Mouse (Mus musculus) MEL (cell line): Measurements from ENCODE around the gene Dupd1. TPM values are rescaled to one million over a fixed set of nuclear protein-coding genes. Genes with fewer than 3 reads are reported as not detected.

Experiments used
- DNase-seq: peaks from one replicate; pipeline ENCODE4 v3.0.0; 2011; ENCODE audit warnings: low read depth, low spot score
- H3K27ac ChIP-seq: 2 replicates; pipeline ENCODE4 v1.5.1; 2012; ENCODE audit warnings: low read depth, mild to moderate bottlenecking, control low read depth, low read length, moderate library complexity; ENCODE audit not compliant: control insufficient read depth
- H3K27me3 ChIP-seq, 2 experiments: fragments of 150-350 bp in 1 of 2; sonication (generic) in 1 of 2; 2 replicates each; pipeline ENCODE4 v1.6.1; 2012; ENCODE audit warnings: low read length in 2 of 2, mild to moderate bottlenecking in 2 of 2, improper control_type of control experiment in 1 of 2, moderate library complexity in 1 of 2; ENCODE audit not compliant: insufficient read depth in 2 of 2, control insufficient read depth in 1 of 2
- H3K36me3 ChIP-seq, 2 experiments: 2 replicates each; pipeline ENCODE4 v1.6.1; 2012 to 2014; ENCODE audit warnings: low read length in 2 of 2, improper control_type of control experiment in 1 of 2, inconsistent platforms in 1 of 2, mild to moderate bottlenecking in 1 of 2; ENCODE audit not compliant: insufficient read depth in 2 of 2, control insufficient read depth in 1 of 2
- H3K4me1 ChIP-seq, 2 experiments: fragments of 150-350 bp in 1 of 2; sonication (generic) in 1 of 2; 2 replicates each; pipeline ENCODE4 v1.6.1; 2012; ENCODE audit warnings: low read length in 2 of 2, improper control_type of control experiment in 1 of 2, mild to moderate bottlenecking in 1 of 2; ENCODE audit not compliant: insufficient read depth in 2 of 2, control insufficient read depth in 1 of 2
- H3K4me3 ChIP-seq, 2 experiments: fragments of 150-350 bp in 1 of 2; sonication (generic) in 1 of 2; 2 replicates each; pipeline ENCODE4 v1.5.1; 2012; ENCODE audit warnings: low read depth in 2 of 2, low read length in 2 of 2, mild to moderate bottlenecking in 2 of 2, moderate library complexity in 2 of 2, control low read depth in 1 of 2, improper control_type of control experiment in 1 of 2; ENCODE audit not compliant: control insufficient read depth in 1 of 2, insufficient read depth in 1 of 2
- H3K79me2 ChIP-seq: 2 replicates; pipeline ENCODE4 v1.6.1; 2012; ENCODE audit warnings: mild to moderate bottlenecking, low read length, moderate library complexity; ENCODE audit not compliant: control insufficient read depth, poor library complexity, insufficient read depth
- H3K9ac ChIP-seq: 2 replicates; pipeline ENCODE4 v1.6.1; 2012; ENCODE audit warnings: low read depth, mild to moderate bottlenecking, control low read depth, low read length, moderate library complexity; ENCODE audit not compliant: control insufficient read depth, poor library complexity, severe bottlenecking
- H3K9me3 ChIP-seq: fragments of 150-350 bp; sonication (generic); replicated peaks from 2 replicates; pipeline ENCODE4 v1.6.1; 2012; ENCODE audit warnings: mild to moderate bottlenecking, low read length, improper control_type of control experiment, moderate library complexity; ENCODE audit not compliant: insufficient read depth
- BHLHE40 ChIP-seq: IDR thresholded peaks from 2 replicates; pipeline ENCODE4 v1.6.1; 2012; ENCODE audit warnings: low read depth, mild to moderate bottlenecking, inconsistent platforms, low read length, improper control_type of control experiment, borderline replicate concordance
- CHD1 ChIP-seq: IDR thresholded peaks from 2 replicates; pipeline ENCODE4 v1.6.1; 2012; ENCODE audit warnings: low read depth, mild to moderate bottlenecking, inconsistent platforms, low read length, improper control_type of control experiment
- CHD2 ChIP-seq: IDR thresholded peaks from 2 replicates; pipeline ENCODE4 v1.6.1; 2011; ENCODE audit warnings: low read length, improper control_type of control experiment
- CTCF ChIP-seq, 3 experiments: IDR thresholded peaks in 2 of 3; conservative IDR thresholded peaks in 1 of 3; 2 replicates each; pipeline ENCODE4 v1.5.1; 2011 to 2012; ENCODE audit warnings: low read length in 3 of 3, low read depth in 2 of 3, mild to moderate bottlenecking in 2 of 3, improper control_type of control experiment in 1 of 3, inconsistent platforms in 1 of 3, mixed read lengths in 1 of 3, moderate library complexity in 1 of 3; ENCODE audit not compliant: control insufficient read depth in 1 of 3, insufficient read depth in 1 of 3, poor library complexity in 1 of 3, severe bottlenecking in 1 of 3
- E2F4 ChIP-seq: IDR thresholded peaks from 2 replicates; pipeline ENCODE4 v1.6.1; 2011; ENCODE audit warnings: low read depth, low read length, improper control_type of control experiment, borderline replicate concordance
- ELF1 ChIP-seq: IDR thresholded peaks from 2 replicates; pipeline ENCODE4 v1.6.1; 2014; ENCODE audit warnings: low read depth, mild to moderate bottlenecking, inconsistent platforms, low read length, improper control_type of control experiment, moderate library complexity
- EP300 ChIP-seq, 2 experiments: IDR thresholded peaks; 2 replicates each; pipeline ENCODE4 v1.6.1; 2011; ENCODE audit warnings: improper control_type of control experiment in 2 of 2, low read length in 2 of 2, low read depth in 1 of 2, mild to moderate bottlenecking in 1 of 2
- ETS1 ChIP-seq: IDR thresholded peaks from 2 replicates; pipeline ENCODE4 v1.6.1; 2012; ENCODE audit warnings: low read depth, mild to moderate bottlenecking, inconsistent platforms, low read length, improper control_type of control experiment, moderate library complexity
- GABPA ChIP-seq: IDR thresholded peaks from 2 replicates; pipeline ENCODE4 v1.6.1; 2012; ENCODE audit warnings: low read depth, mild to moderate bottlenecking, inconsistent platforms, low read length, improper control_type of control experiment, moderate library complexity
- GATA1 ChIP-seq: IDR thresholded peaks from 2 replicates; pipeline ENCODE4 v1.6.1; 2011; ENCODE audit warnings: low read depth, low read length, improper control_type of control experiment
- HCFC1 ChIP-seq: IDR thresholded peaks from 2 replicates; pipeline ENCODE4 v1.6.1; 2012; ENCODE audit warnings: low read depth, mild to moderate bottlenecking, inconsistent platforms, low read length, improper control_type of control experiment, moderate library complexity
- JUND ChIP-seq: IDR thresholded peaks from 2 replicates; pipeline ENCODE4 v1.6.1; 2011; ENCODE audit warnings: low read depth, mild to moderate bottlenecking, improper control_type of control experiment, low read length
- MAFK ChIP-seq: IDR thresholded peaks from 2 replicates; pipeline ENCODE4 v1.6.1; 2011; ENCODE audit warnings: low read depth, mild to moderate bottlenecking, low read length, improper control_type of control experiment, borderline replicate concordance
- MAX ChIP-seq: IDR thresholded peaks from 2 replicates; pipeline ENCODE4 v1.6.1; 2011; ENCODE audit warnings: low read length, improper control_type of control experiment
- MXI1 ChIP-seq: IDR thresholded peaks from 2 replicates; pipeline ENCODE4 v1.6.1; 2011; ENCODE audit warnings: mild to moderate bottlenecking, low read depth, low read length, improper control_type of control experiment
- MYB ChIP-seq: IDR thresholded peaks from 2 replicates; pipeline ENCODE4 v1.6.1; 2011; ENCODE audit warnings: mild to moderate bottlenecking, low read depth, low read length, improper control_type of control experiment
- MYC ChIP-seq: IDR thresholded peaks from 2 replicates; pipeline ENCODE4 v1.6.1; 2011; ENCODE audit warnings: low read depth, mild to moderate bottlenecking, low read length, improper control_type of control experiment, moderate library complexity
- NELFE ChIP-seq: IDR thresholded peaks from 2 replicates; pipeline ENCODE4 v1.6.1; 2011; ENCODE audit warnings: low read depth, low read length, improper control_type of control experiment
- NRF1 ChIP-seq: IDR thresholded peaks from 2 replicates; pipeline ENCODE4 v1.6.1; 2014; ENCODE audit warnings: low read depth, mild to moderate bottlenecking, inconsistent platforms, low read length, improper control_type of control experiment, moderate library complexity; ENCODE audit not compliant: poor library complexity, insufficient read depth, severe bottlenecking
- POLR2AphosphoS5 ChIP-seq: IDR thresholded peaks from 2 replicates; pipeline ENCODE4 v1.6.1; 2012; ENCODE audit warnings: low read depth, borderline replicate concordance, mild to moderate bottlenecking, inconsistent platforms, low read length, moderate library complexity, mixed read lengths
- RAD21 ChIP-seq: IDR thresholded peaks from 2 replicates; pipeline ENCODE4 v1.6.1; 2011; ENCODE audit warnings: mild to moderate bottlenecking, low read depth, low read length, improper control_type of control experiment
- SIN3A ChIP-seq: IDR thresholded peaks from 2 replicates; pipeline ENCODE4 v1.6.1; 2012; ENCODE audit warnings: low read length, improper control_type of control experiment, inconsistent platforms
- TAL1 ChIP-seq: IDR thresholded peaks from 2 replicates; pipeline ENCODE4 v1.6.1; 2012; ENCODE audit warnings: mild to moderate bottlenecking, inconsistent platforms, low read length, moderate library complexity, mixed read lengths
- TCF12 ChIP-seq: IDR thresholded peaks from 2 replicates; pipeline ENCODE4 v1.6.1; 2014; ENCODE audit warnings: low read depth, mild to moderate bottlenecking, inconsistent platforms, low read length, improper control_type of control experiment, moderate library complexity
- UBTF ChIP-seq: IDR thresholded peaks from 2 replicates; pipeline ENCODE4 v1.6.1; 2012; ENCODE audit warnings: low read depth, mild to moderate bottlenecking, inconsistent platforms, low read length, improper control_type of control experiment, moderate library complexity, borderline replicate concordance; ENCODE audit not compliant: insufficient read depth
- ZC3H11A ChIP-seq: IDR thresholded peaks from 2 replicates; pipeline ENCODE4 v1.6.1; 2012; ENCODE audit warnings: low read depth, mild to moderate bottlenecking, inconsistent platforms, low read length, improper control_type of control experiment
- ZNF384 ChIP-seq: IDR thresholded peaks from 2 replicates; pipeline ENCODE4 v1.6.1; 2012; ENCODE audit warnings: low read depth, mild to moderate bottlenecking, inconsistent platforms, low read length, improper control_type of control experiment
- polyA plus RNA-seq, 2 experiments: library from polyadenylated mRNA; stranded (reverse) in 1 of 2; unstranded in 1 of 2; fragments of >175 nt in 1 of 2; fragments of >200 nt in 1 of 2; gene quantifications; 2 replicates each; pipeline versions ENCODE4 v1.2.1 to v1.2.4; 2012; ENCODE audit warnings: low replicate concordance in 2 of 2, low read depth in 1 of 2; ENCODE audit not compliant: insufficient read length in 2 of 2, insufficient read depth in 1 of 2, missing spikeins in 1 of 2
- total RNA-seq: library from RNA; depleted of rRNA; stranded (reverse); fragments of 300-350 nt; gene quantifications from 2 replicates; pipeline ENCODE4 v1.2.3, GENCODE M21; 2012

The Dupd1 gene
- total and polyA plus RNA-seq, 3 experiments: not detected

GRCm38 (mm10) chr14:21733131-21733905, 18.9 kb upstream of the Dupd1 start:
- Histone ChIP-seq H3K27me3 (no peaks in the 10 kb centered on the region), H3K9ac (no peak overlapping the region), H3K36me3 (no peaks in the 10 kb centered on the region), H3K4me3 (no peak overlapping the region), H3K4me1 (no peaks in the 10 kb centered on the region), H3K27ac (no peak overlapping the region), H3K9me3 (no peaks in the 10 kb centered on the region), H3K79me2 (no peaks in the 10 kb centered on the region)
- TF ChIP-seq CHD2: no peak
- no peak for TF ChIP-seq TCF12
- no peak for TF ChIP-seq HCFC1
- no peak for TF ChIP-seq CHD1
- TF ChIP-seq MAX: no peak
- TF ChIP-seq ETS1: no peak
- no peak for TF ChIP-seq GATA1
- TF ChIP-seq EP300 (IDR thresholded peaks at IDR 0.05; ENCODE audit: low read depth in 1 of 2, low read length in 2 of 2): no peak
- TF ChIP-seq POLR2AphosphoS5: no peak
- TF ChIP-seq MAFK: no peak
- no peak for TF ChIP-seq MYC
- TF ChIP-seq ZNF384: no peak
- no peak for TF ChIP-seq GABPA
- no peak for TF ChIP-seq RAD21
- TF ChIP-seq CTCF (IDR thresholded peaks at IDR 0.05 in 2 of 3, conservative IDR thresholded peaks at IDR 0.05 in 1 of 3; ENCODE audit: control insufficient read depth in 1 of 3, insufficient read depth in 1 of 3, low read depth in 2 of 3, low read length in 3 of 3, poor library complexity in 1 of 3, severe bottlenecking in 1 of 3): no peak
- no peak for DNase-seq

- H3K4me1 ChIP-seq: no peaks in the 10 kb centered on the region
- H3K27me3 ChIP-seq: no peaks in the 10 kb centered on the region
- no peak overlapping the region for H3K4me3 ChIP-seq
- no peaks in the 10 kb centered on the region for H3K9me3 ChIP-seq
- no peak overlapping the region for H3K27ac ChIP-seq
- no peaks in the 10 kb centered on the region for H3K79me2 ChIP-seq
- no peak for DNase-seq
- no peak overlapping the region for H3K9ac ChIP-seq
- no peaks in the 10 kb centered on the region for H3K36me3 ChIP-seq
- TF ChIP-seq POLR2AphosphoS5 (no peak), TAL1 (no peak), NELFE (no peak), MAX (no peak), ETS1 (no peak), NRF1 (no peak), SIN3A (no peak), HCFC1 (no peak), ZC3H11A (no peak), JUND (no peak), UBTF (no peak), TCF12 (no peak), EP300 (IDR thresholded peaks at IDR 0.05; ENCODE audit: low read depth in 1 of 2, low read length in 2 of 2) (no peak), ELF1 (no peak), MYB (no peak), BHLHE40 (no peak), MXI1 (no peak), CHD2 (no peak), MYC (no peak), E2F4 (no peak)
These were observed 15.6 kb upstream of the Dupd1 start for GRCm38 (mm10) chr14:21729936-21730335.
